Comparison of ENCODE assay signal across 18 mouse cellular contexts in genomic region chr5:17125240-17125639, GRCm38 (mm10).
"Had no signal": no experiment of that assay in that cellular context is flagged by ENCODE, and none has a peak within 500 bp of the region (broad histone marks: within the 10 kb centered on the region; RNA-seq: fewer than 3 reads in every experiment).

No protein-coding gene starts in this region.

- H3K36me3 ChIP-seq: lung, embryonic 15.5 days; midbrain, embryonic 13.5 days; midbrain, embryonic 15.5 days; neural tube, embryonic 12.5 days; stomach, embryonic 15.5 days had no signal

- H3K27me3 ChIP-seq: lung, embryonic 15.5 days; megakaryocyte, embryonic 14.5 days; midbrain, embryonic 13.5 days; midbrain, embryonic 15.5 days; neural tube, embryonic 12.5 days; stomach, embryonic 15.5 days had no signal

- DNase-seq: liver, postnatal 0 days; lung, adult 2 months; lung, postnatal 14 days; lung, postnatal 36 days; right cerebral cortex, postnatal 14 days; thymus, adult 2 months; thymus, postnatal 25 days; thymus, postnatal 4 days had no signal

- H3K9me3 ChIP-seq: lung, embryonic 15.5 days; megakaryocyte, embryonic 14.5 days; midbrain, embryonic 13.5 days; midbrain, embryonic 15.5 days; neural tube, embryonic 12.5 days; stomach, embryonic 15.5 days had no signal

- ATAC-seq: liver, postnatal 0 days; lung, postnatal 0 days; midbrain, embryonic 13.5 days; midbrain, embryonic 15.5 days had no signal

- H3K9ac ChIP-seq: liver, postnatal 0 days; lung, embryonic 15.5 days; midbrain, embryonic 13.5 days; midbrain, embryonic 15.5 days; neural tube, embryonic 12.5 days; stomach, embryonic 15.5 days had no signal

- H3K27ac ChIP-seq: lung, embryonic 15.5 days; macrophage; midbrain, embryonic 13.5 days; midbrain, embryonic 15.5 days; neural tube, embryonic 12.5 days; stomach, embryonic 15.5 days; stomach, postnatal 0 days had no signal

- H3K4me1 ChIP-seq: lung, embryonic 15.5 days; megakaryocyte, embryonic 14.5 days; midbrain, embryonic 13.5 days; midbrain, embryonic 15.5 days; neural tube, embryonic 12.5 days; stomach, embryonic 15.5 days had no signal

- H3K4me3 ChIP-seq: lung, embryonic 15.5 days; megakaryocyte, embryonic 14.5 days; midbrain, embryonic 13.5 days; midbrain, embryonic 15.5 days; neural tube, embryonic 12.5 days; stomach, embryonic 15.5 days had no signal

- H3K4me2 ChIP-seq: lung, embryonic 15.5 days; midbrain, embryonic 11.5 days; midbrain, embryonic 13.5 days; midbrain, embryonic 15.5 days; neural tube, embryonic 12.5 days; stomach, embryonic 15.5 days had no signal
